25 mouse cellular contexts compared by ENCODE assay signal in genomic region chr13:58587962-58588361, GRCm38 (mm10). TPM values are rescaled to one million over a fixed set of nuclear protein-coding genes. Genes with fewer than 3 reads are reported as not detected.
A peak's percentile ranks its signal among the peaks of the same experiment; 100 is the strongest.
DNase-seq lines count a peak whose midpoint lies in the region; ATAC-seq and TF ChIP-seq lines count a peak whose summit lies in the region.
"Had no signal": no experiment of that assay in that cellular context is flagged by ENCODE, and none has a peak within 500 bp of the region (broad histone marks: within the 10 kb centered on the region; RNA-seq: fewer than 3 reads in every experiment).

No protein-coding gene starts in this region.

- H3K4me1 ChIP-seq in lung, adult 2 months (ENCODE audit: control insufficient read depth, insufficient read depth, low read length) = 0 out of 2 replicates have a peak, but pooled peaks cover 3% of the 10 kb centered on the region
- H3K4me1 ChIP-seq in midbrain, embryonic 16.5 days (ENCODE audit: control insufficient read depth, insufficient read depth, low read length) = peaks cover 5% of the 10 kb centered on the region; the same call in 1 of the 2 replicates

- 69% methylated on average over 7 of the region's 7 CpGs for WGBS in lung, adult 2 months
- WGBS in midbrain, embryonic 16.5 days = 85% methylated on average over 7 of the region's 7 CpGs

- H3K27me3 ChIP-seq in midbrain, embryonic 16.5 days (ENCODE audit: control insufficient read depth, insufficient read depth, low read depth, low read length) = no peaks in the 10 kb centered on the region
- H3K27me3 ChIP-seq: embryonic facial prominence, embryonic 13.5 days; hindbrain, embryonic 15.5 days; neural tube, embryonic 13.5 days had no signal

- H3K9ac ChIP-seq in midbrain, embryonic 16.5 days (ENCODE audit: low read depth, low read length) = no peak overlapping the region
- H3K9ac ChIP-seq: embryonic facial prominence, embryonic 13.5 days; heart, embryonic 13.5 days; hindbrain, embryonic 15.5 days; neural tube, embryonic 13.5 days had no signal

- H3K27ac ChIP-seq in midbrain, embryonic 16.5 days (ENCODE audit: low read length) = no peak overlapping the region
- H3K27ac ChIP-seq: embryonic facial prominence, embryonic 13.5 days; heart, embryonic 13.5 days; hindbrain, embryonic 15.5 days; layer of hippocampus, adult 2 months; macrophage; midbrain, embryonic 10.5 days; neural tube, embryonic 13.5 days had no signal

- H3K4me3 ChIP-seq in lung, adult 2 months (replicated peaks; ENCODE audit: extremely low read depth, low read depth, low read length) = no peak overlapping the region
- H3K4me3 ChIP-seq in midbrain, embryonic 16.5 days (ENCODE audit: low read depth, low read length) = no peak overlapping the region
- H3K4me3 ChIP-seq: embryonic facial prominence, embryonic 13.5 days; heart, embryonic 13.5 days; hindbrain, embryonic 15.5 days; layer of hippocampus, adult 2 months; midbrain, embryonic 10.5 days; neural tube, embryonic 13.5 days had no signal

- no peaks in the 10 kb centered on the region for H3K9me3 ChIP-seq in midbrain, embryonic 16.5 days (replicated peaks; ENCODE audit: control insufficient read depth, low read length, poor library complexity, severe bottlenecking)
- H3K9me3 ChIP-seq: embryonic facial prominence, embryonic 13.5 days; heart, embryonic 13.5 days; hindbrain, embryonic 15.5 days; midbrain, embryonic 10.5 days; neural tube, embryonic 13.5 days had no signal

- no peak for ATAC-seq in midbrain, embryonic 16.5 days
- ATAC-seq: activated CD4-positive, CD25-positive, alpha-beta regulatory T cell, adult 4 months; Patski had no signal

- no peak for TF ChIP-seq POLR2A in lung, adult 2 months (IDR thresholded peaks at IDR 0.05; ENCODE audit: borderline replicate concordance, extremely low read depth, low read depth, low read length)

- H3K36me3 ChIP-seq in midbrain, embryonic 16.5 days (ENCODE audit: control insufficient read depth, insufficient read depth, low read length) = no peaks in the 10 kb centered on the region
- H3K36me3 ChIP-seq: embryonic facial prominence, embryonic 13.5 days; heart, embryonic 13.5 days; hindbrain, embryonic 15.5 days; midbrain, embryonic 10.5 days; neural tube, embryonic 13.5 days had no signal

- no peak for TF ChIP-seq CTCF in lung, adult 2 months (IDR thresholded peaks at IDR 0.05; ENCODE audit: insufficient read depth, low read length)

- H3K4me2 ChIP-seq in midbrain, embryonic 16.5 days (ENCODE audit: low read length) = no peak overlapping the region
- H3K4me2 ChIP-seq: embryonic facial prominence, embryonic 13.5 days; heart, embryonic 13.5 days; hindbrain, embryonic 15.5 days; neural tube, embryonic 13.5 days had no signal

- DNase-seq in urinary bladder, postnatal 36 days (ENCODE audit: low spot score in 2 of 2) = peak; percentile 22 to 34
- no peak for DNase-seq in urinary bladder, postnatal 10 days (ENCODE audit: low spot score)
- peak; percentile 17 for DNase-seq in lung, adult 2 months
- peak; percentile 50 for DNase-seq in lung, postnatal 25 days (ENCODE audit: low spot score)
- no peak for DNase-seq in cerebellum, postnatal 36 days
- DNase-seq in heart, postnatal 36 days = no peak
- DNase-seq: adrenal gland, postnatal 14 days; cerebellum, adult 9-11 months; heart, postnatal 4 days; kidney, adult 18-20 months; kidney, postnatal 10 days; thymus, postnatal 4 days had no signal

- intact Hi-C loops in heart, postnatal 36 days (cut with DNase I) = loop anchor here (10.0 kb wide), 1 partner anchor 403 kb away; no protein-coding TSS in a partner anchor

RNA-seq across cellular contexts. Expression of gene Slc28a3, which starts 22.7 kb away (rescaled TPM):
- polyA plus RNA-seq in lung, adult 2 months (2012; rRNA removed) = 0.26 and 2.0 TPM in 2 replicates
- total RNA-seq in heart, postnatal 36 days (2021) = not detected
- polyA plus RNA-seq in midbrain, embryonic 16.5 days (2015; fragmentation: Nextera tagmentation; extraction: Ambion mirVana) = not detected in 2 replicates
- total RNA-seq: adrenal gland, postnatal 14 days; heart, postnatal 4 days; liver, adult 2 months had no signal
- polyA plus RNA-seq: C2C12; forebrain, embryonic 16.5 days; heart, embryonic 13.5 days; liver, adult 2 months; macrophage; midbrain, embryonic 10.5 days had no signal

Comparison
In these comparisons a context has a peak if more than half of its experiments do, and no peak if none do; other contexts are left out.
1. DNase-seq: peak in urinary bladder, postnatal 36 days (2 of 2), lung, adult 2 months (single experiment) and lung, postnatal 25 days (single experiment); none in urinary bladder, postnatal 10 days (single experiment), cerebellum, postnatal 36 days (0 of 2) and heart, postnatal 36 days (0 of 2).